Mouse (Mus musculus) layer of hippocampus, postnatal 36 days (tissue): ENCODE results near the gene Vps37d. TPM values are rescaled to one million over a fixed set of nuclear protein-coding genes. Genes with fewer than 3 reads are reported as not detected.
"Not testable (repeated sequence)": the region's sequence is repeated elsewhere in the genome, so short reads cannot be mapped to it uniquely, and the experiment has no call there.

Experiments
- DNase-seq, 2 experiments: peaks; one replicate each; pipeline ENCODE4 v3.0.0; 2022
- total RNA-seq, 2 experiments: library from RNA; stranded (reverse); gene quantifications; 2 replicates each; pipeline ENCODE4 v1.2.3; 2021

Gene Vps37d
- total RNA-seq, 2 experiments from 2014 or later: 27.1 to 30.9 TPM

GRCm38 (mm10) chr5:135073349-135074150 is 4.5 kb downstream of the Vps37d start:
- no peak for DNase-seq

- no peak for DNase-seq
Measured at GRCm38 (mm10) chr5:135072720-135073119, 5.3 kb downstream of the Vps37d start.

GRCm38 (mm10) chr5:135072061-135072460 is 6.0 kb downstream of the Vps37d start:
- no peak for DNase-seq

GRCm38 (mm10) chr5:135070448-135070847 is 7.6 kb downstream of the Vps37d start:
- no peak for DNase-seq

GRCm38 (mm10) chr5:135066008-135066407 is 12.1 kb downstream of the Vps37d start:
- DNase-seq: no peak

- DNase-seq: not testable (repeated sequence)
Measured at GRCm38 (mm10) chr5:135064909-135065446, 13.1 kb downstream of the Vps37d start, which contains the start of gene Bud23. Gene Bud23, minus strand, starts transcription at chr5:135064959.

GRCm38 (mm10) chr5:135064382-135064766 is 13.7 kb downstream of the Vps37d start:
- no peak for DNase-seq

- DNase-seq: peak; percentile 97
Measured at GRCm38 (mm10) chr5:135063629-135064381, 14.3 kb downstream of the Vps37d start, which contains the start of gene Dnajc30. Gene Dnajc30, plus strand, starts transcription at chr5:135064202.

- DNase-seq: no peak
Measured at GRCm38 (mm10) chr5:135053356-135053755, 24.7 kb downstream of the Vps37d start.

- not testable (repeated sequence) for DNase-seq
Measured at GRCm38 (mm10) chr5:135049268-135049667, 28.8 kb downstream of the Vps37d start.

GRCm38 (mm10) chr5:135048539-135048938 is 29.5 kb downstream of the Vps37d start:
- DNase-seq: no peak

GRCm38 (mm10) chr5:135044575-135044974 is 33.5 kb downstream of the Vps37d start:
- no peak for DNase-seq

- no peak for DNase-seq
Measured at GRCm38 (mm10) chr5:135042105-135042788, 35.8 kb downstream of the Vps37d start.

GRCm38 (mm10) chr5:135040777-135041176 is 37.3 kb downstream of the Vps37d start:
- DNase-seq: no peak

GRCm38 (mm10) chr5:135040059-135040458 is 38.0 kb downstream of the Vps37d start:
- DNase-seq: no peak

- DNase-seq: no peak
Measured at GRCm38 (mm10) chr5:135039541-135039940, 38.5 kb downstream of the Vps37d start.

- DNase-seq: no peak
Measured at GRCm38 (mm10) chr5:135037946-135038345, 40.1 kb downstream of the Vps37d start.

GRCm38 (mm10) chr5:135035608-135036359 is 42.3 kb downstream of the Vps37d start:
- no peak for DNase-seq

- no peak for DNase-seq
Measured at GRCm38 (mm10) chr5:135034593-135034992, 43.5 kb downstream of the Vps37d start.

- DNase-seq: no peak
Measured at GRCm38 (mm10) chr5:135032581-135032980, 45.5 kb downstream of the Vps37d start.

- peak in 1 of 2 experiments; percentile 49 for DNase-seq
Measured at GRCm38 (mm10) chr5:135029007-135029854, 48.8 kb downstream of the Vps37d start.
